Mouse (Mus musculus): ENCODE measurements around the gene Ifne. TPM values are rescaled to one million over a fixed set of nuclear protein-coding genes. Genes with fewer than 3 reads are reported as not detected.
"Not testable (repeated sequence)": the region's sequence is repeated elsewhere in the genome, so short reads cannot be mapped to it uniquely, and the experiment has no call there.

The Ifne gene
- polyA plus RNA-seq, 1 experiment = not detected

GRCm38 (mm10) chr4:88851026-88851763 lies 28.8 kb downstream of the Ifne start:
- no peak for TF ChIP-seq POLR2A (IDR thresholded peaks at IDR 0.05; ENCODE audit: low read depth, low read length)
- TF ChIP-seq CTCF (IDR thresholded peaks at IDR 0.05; ENCODE audit: extremely low read depth, insufficient read depth, insufficient read length, insufficient replicate concordance) = no peak
- WGBS = 85% methylated on average over 4 of the region's 4 CpGs
- no peaks in the 10 kb centered on the region for H3K4me1 ChIP-seq (ENCODE audit: control insufficient read depth, insufficient read depth, insufficient read length)
- no peak overlapping the region for H3K4me3 ChIP-seq (ENCODE audit: extremely low read depth, insufficient read depth, insufficient read length)
- DNase-seq (ENCODE audit: low read depth in 1 of 2, low spot score in 2 of 2) = no peak
- no peak overlapping the region for H3K27ac ChIP-seq (ENCODE audit: insufficient read depth, low read length)
- no peaks in the 10 kb centered on the region for H3K36me3 ChIP-seq (ENCODE audit: control insufficient read depth, insufficient read depth, low read length)
- no peaks in the 10 kb centered on the region for H3K27me3 ChIP-seq (ENCODE audit: control insufficient read depth, insufficient read depth, low read length)

- Histone ChIP-seq H3K4me1 (ENCODE audit: control insufficient read depth, insufficient read depth, insufficient read length) (no peaks in the 10 kb centered on the region), H3K27me3 (ENCODE audit: control insufficient read depth, insufficient read depth, low read length) (no peaks in the 10 kb centered on the region), H3K4me3 (ENCODE audit: extremely low read depth, insufficient read depth, insufficient read length) (no peak within 1 kb of the TSS), H3K36me3 (ENCODE audit: control insufficient read depth, insufficient read depth, low read length) (no peaks in the 10 kb centered on the region), H3K27ac (ENCODE audit: insufficient read depth, low read length) (no peak within 1 kb of the TSS)
- TF ChIP-seq POLR2A (IDR thresholded peaks at IDR 0.05; ENCODE audit: low read depth, low read length) = no peak
- no peak for TF ChIP-seq CTCF (IDR thresholded peaks at IDR 0.05; ENCODE audit: extremely low read depth, insufficient read depth, insufficient read length, insufficient replicate concordance)
- DNase-seq (ENCODE audit: low read depth in 1 of 2, low spot score in 2 of 2) = no peak
- 18% methylated on average over 1 of the region's 1 CpGs for WGBS
Observed at GRCm38 (mm10) chr4:88849698-88850097, 30.3 kb downstream of the Ifne start, which contains the start of gene Ifna1. Gene Ifna1, plus strand, starts transcription at chr4:88850087.

GRCm38 (mm10) chr4:88845334-88845733 lies 34.7 kb downstream of the Ifne start:
- Histone ChIP-seq H3K27me3 (ENCODE audit: control insufficient read depth, insufficient read depth, low read length) (no peaks in the 10 kb centered on the region), H3K36me3 (ENCODE audit: control insufficient read depth, insufficient read depth, low read length) (no peaks in the 10 kb centered on the region), H3K4me3 (ENCODE audit: extremely low read depth, insufficient read depth, insufficient read length) (no peak overlapping the region), H3K27ac (ENCODE audit: insufficient read depth, low read length) (no peak overlapping the region), H3K4me1 (ENCODE audit: control insufficient read depth, insufficient read depth, insufficient read length) (no peaks in the 10 kb centered on the region; the same call in 1 of the 2 replicates)
- TF ChIP-seq CTCF (IDR thresholded peaks at IDR 0.05; ENCODE audit: extremely low read depth, insufficient read depth, insufficient read length, insufficient replicate concordance) (no peak), POLR2A (IDR thresholded peaks at IDR 0.05; ENCODE audit: low read depth, low read length) (no peak)
- 28% methylated on average over 2 of the region's 2 CpGs for WGBS
- no peak for DNase-seq (ENCODE audit: low read depth in 1 of 2, low spot score in 2 of 2)

GRCm38 (mm10) chr4:88841438-88841911 lies 38.5 kb downstream of the Ifne start, which contains the start of gene Ifna4:
Gene Ifna4, plus strand, starts transcription at chr4:88841861.
- Histone ChIP-seq H3K4me3 (ENCODE audit: extremely low read depth, insufficient read depth, insufficient read length) (no peak within 1 kb of the TSS), H3K36me3 (ENCODE audit: control insufficient read depth, insufficient read depth, low read length) (no peaks in the 10 kb centered on the region), H3K4me1 (ENCODE audit: control insufficient read depth, insufficient read depth, insufficient read length) (no peaks in the 10 kb centered on the region; the same call in 1 of the 2 replicates), H3K27me3 (ENCODE audit: control insufficient read depth, insufficient read depth, low read length) (no peaks in the 10 kb centered on the region), H3K27ac (ENCODE audit: insufficient read depth, low read length) (no peak within 1 kb of the TSS)
- WGBS = 78% methylated on average over 2 of the region's 2 CpGs
- TF ChIP-seq CTCF (IDR thresholded peaks at IDR 0.05; ENCODE audit: extremely low read depth, insufficient read depth, insufficient read length, insufficient replicate concordance) (no peak), POLR2A (IDR thresholded peaks at IDR 0.05; ENCODE audit: low read depth, low read length) (no peak)
- DNase-seq (ENCODE audit: low read depth in 1 of 2, low spot score in 2 of 2) = no peak

- WGBS = 38% methylated on average over 3 of the region's 3 CpGs
- no peak overlapping the region for H3K27ac ChIP-seq (ENCODE audit: insufficient read depth, low read length)
Observed at GRCm38 (mm10) chr4:88840058-88840457, 39.9 kb downstream of the Ifne start.

GRCm38 (mm10) chr4:88838828-88839227 lies 41.2 kb downstream of the Ifne start:
- WGBS = 37% methylated on average over 3 of the region's 3 CpGs

More at GRCm38 (mm10) chr4:88840058-88840457, 39.9 kb downstream of the Ifne start:
- DNase-seq (ENCODE audit: low read depth in 1 of 2, low spot score in 2 of 2) = no peak
- no peak overlapping the region; the same call in 1 of the 2 replicates for H3K4me3 ChIP-seq (ENCODE audit: extremely low read depth, insufficient read depth, insufficient read length)
- no peaks in the 10 kb centered on the region for H3K27me3 ChIP-seq (ENCODE audit: control insufficient read depth, insufficient read depth, low read length)
- H3K36me3 ChIP-seq (ENCODE audit: control insufficient read depth, insufficient read depth, low read length) = no peaks in the 10 kb centered on the region
- no peaks in the 10 kb centered on the region; the same call in 1 of the 2 replicates for H3K4me1 ChIP-seq (ENCODE audit: control insufficient read depth, insufficient read depth, insufficient read length)
- TF ChIP-seq CTCF (IDR thresholded peaks at IDR 0.05; ENCODE audit: extremely low read depth, insufficient read depth, insufficient read length, insufficient replicate concordance) = no peak
- TF ChIP-seq POLR2A (IDR thresholded peaks at IDR 0.05; ENCODE audit: low read depth, low read length) = no peak

GRCm38 (mm10) chr4:88835225-88835624 lies 44.8 kb downstream of the Ifne start, which contains the start of gene Ifna5:
Gene Ifna5, plus strand, starts transcription at chr4:88835525.
- not testable (repeated sequence) for H3K4me3 ChIP-seq (ENCODE audit: extremely low read depth, insufficient read depth, insufficient read length); H3K4me1 ChIP-seq (ENCODE audit: control insufficient read depth, insufficient read depth, insufficient read length); H3K27me3 ChIP-seq (ENCODE audit: control insufficient read depth, insufficient read depth, low read length); DNase-seq (ENCODE audit: low read depth in 1 of 2, low spot score in 2 of 2); H3K36me3 ChIP-seq (ENCODE audit: control insufficient read depth, insufficient read depth, low read length); H3K27ac ChIP-seq (ENCODE audit: insufficient read depth, low read length)
- 95% methylated on average over 1 of the region's 1 CpGs for WGBS

More at GRCm38 (mm10) chr4:88838828-88839227, 41.2 kb downstream of the Ifne start:
- no peaks in the 10 kb centered on the region for H3K36me3 ChIP-seq (ENCODE audit: control insufficient read depth, insufficient read depth, low read length)
- no peaks in the 10 kb centered on the region for H3K27me3 ChIP-seq (ENCODE audit: control insufficient read depth, insufficient read depth, low read length)
- TF ChIP-seq POLR2A (IDR thresholded peaks at IDR 0.05; ENCODE audit: low read depth, low read length) (no peak), CTCF (IDR thresholded peaks at IDR 0.05; ENCODE audit: extremely low read depth, insufficient read depth, insufficient read length, insufficient replicate concordance) (no peak)
- H3K27ac ChIP-seq (ENCODE audit: insufficient read depth, low read length) = no peak overlapping the region
- H3K4me1 ChIP-seq (ENCODE audit: control insufficient read depth, insufficient read depth, insufficient read length) = no peaks in the 10 kb centered on the region; the same call in 1 of the 2 replicates
- DNase-seq (ENCODE audit: low read depth in 1 of 2, low spot score in 2 of 2) = no peak
- no peak overlapping the region for H3K4me3 ChIP-seq (ENCODE audit: extremely low read depth, insufficient read depth, insufficient read length)

All from spleen, adult 2 months (tissue).